Mouse (Mus musculus) heart, postnatal 25 days (tissue): ENCODE measurements around the gene 4930512M02Rik. TPM values are rescaled to one million over a fixed set of nuclear protein-coding genes. Genes with fewer than 3 reads are reported as not detected.
"Not testable (repeated sequence)": the region's sequence is repeated elsewhere in the genome, so short reads cannot be mapped to it uniquely, and the experiment has no call there.

Experiments
- DNase-seq: peaks from one replicate; pipeline ENCODE4 v3.0.0; 2022; ENCODE audit warnings: low spot score
- intact Hi-C: fragments of 180-260 bp; cut with DNase I; formaldehyde crosslinking; loops from one replicate; pipeline ENCODE4 v1.15.1; 2025
- total RNA-seq, 2 experiments: library from RNA; stranded (reverse); gene quantifications; 2 replicates each; pipeline ENCODE4 v1.2.3; 2021

The 4930512M02Rik gene
- not detected for total RNA-seq

DNA sequence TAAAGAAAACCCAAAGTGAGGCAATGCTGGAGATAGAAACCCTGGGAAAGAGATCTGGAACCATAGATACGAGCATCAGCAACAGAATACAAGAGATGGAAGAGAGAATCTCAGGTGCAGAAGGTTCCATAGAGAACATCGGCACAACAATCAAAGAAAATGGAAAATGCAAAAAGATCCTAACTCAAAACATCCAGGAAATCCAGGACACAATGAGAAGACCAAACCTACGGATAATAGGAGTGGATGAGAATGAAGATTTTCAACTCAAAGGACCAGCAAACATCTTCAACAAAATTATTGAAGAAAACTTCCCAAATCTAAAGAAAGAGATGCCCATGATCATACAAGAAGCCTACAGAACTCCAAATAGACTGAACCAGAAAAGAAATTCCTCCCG, at the start of gene 4930512M02Rik:
Gene 4930512M02Rik (minus strand): TSS at position 101 of the 400 bp plus-strand sequence.
- DNase-seq, intact Hi-C loops: not testable (repeated sequence)

DNA sequence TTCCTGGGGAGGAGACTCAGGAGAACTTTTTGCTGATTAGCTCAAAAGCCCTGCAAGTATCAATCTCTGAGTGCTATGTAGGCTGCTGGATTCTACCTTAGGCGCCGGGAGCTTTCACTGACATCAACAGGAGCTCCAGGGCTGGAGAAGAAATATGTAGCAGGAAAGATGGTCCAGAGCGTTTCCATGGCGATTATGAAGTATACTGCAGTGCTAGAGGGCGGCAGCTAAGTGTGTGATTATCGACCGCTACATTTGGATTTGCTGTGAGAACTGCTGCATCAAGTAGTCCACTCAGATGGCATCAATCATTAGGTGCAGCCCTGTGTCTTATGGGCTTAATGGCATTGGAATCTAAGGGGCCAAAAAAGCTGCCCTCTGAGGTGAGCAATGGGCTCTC, 49.5 kb upstream of the 4930512M02Rik start:
- intact Hi-C loops = no loop called here

DNA sequence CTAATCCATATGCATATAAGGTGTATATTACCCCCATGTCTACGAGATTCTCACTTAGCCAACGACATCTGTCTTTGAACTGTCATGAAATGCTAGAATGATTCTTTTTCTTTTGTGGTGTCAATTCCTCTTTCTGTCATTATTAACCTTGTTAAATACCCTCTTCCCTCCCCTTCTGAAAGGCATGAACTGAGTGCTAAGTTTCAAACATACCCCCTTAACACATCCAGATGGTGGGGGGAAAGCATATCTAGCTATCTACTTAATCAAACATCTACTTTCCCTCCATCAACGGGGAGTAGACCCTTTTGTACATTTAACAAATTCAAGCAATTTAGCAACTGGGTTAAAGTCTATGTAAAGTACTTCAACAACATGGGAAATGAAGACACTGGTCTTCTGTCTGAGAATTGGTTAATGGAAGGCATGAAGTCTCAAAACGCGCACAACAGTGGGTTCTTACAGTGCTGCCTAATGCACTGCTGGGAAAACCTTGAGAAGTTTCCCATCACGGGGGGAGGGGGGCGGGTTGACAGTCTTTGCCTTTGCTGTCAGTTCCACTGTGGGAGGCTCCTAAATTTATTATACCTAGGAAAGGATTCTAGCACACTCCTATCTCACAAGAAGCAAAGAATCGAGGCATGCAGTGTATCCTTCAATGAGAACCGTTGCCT, 48.6 kb upstream of the 4930512M02Rik start:
- intact Hi-C loops = no loop called here
- no peak for DNase-seq

More for the DNA sequence above, 49.5 kb upstream of the 4930512M02Rik start:
- no peak for DNase-seq

DNA sequence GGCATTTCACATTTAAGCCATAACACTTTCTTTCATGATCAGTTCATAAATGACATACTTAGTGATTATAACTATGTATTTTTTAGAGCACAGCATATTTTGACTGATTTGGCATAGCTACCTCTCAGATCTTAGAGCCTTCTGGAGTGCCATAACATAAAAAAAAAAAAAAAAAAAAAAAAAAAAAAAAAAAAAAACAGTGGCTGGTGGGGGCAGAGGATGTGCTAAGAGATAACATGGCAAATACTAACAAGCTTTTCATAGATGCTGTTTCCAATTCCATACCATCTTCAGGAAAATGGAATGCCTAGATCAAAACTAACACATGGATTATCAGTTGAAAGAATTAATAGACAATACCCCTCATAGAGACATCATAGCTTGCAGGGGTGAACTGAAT, 47.4 kb upstream of the 4930512M02Rik start:
- DNase-seq = no peak
- intact Hi-C loops = no loop called here

DNA sequence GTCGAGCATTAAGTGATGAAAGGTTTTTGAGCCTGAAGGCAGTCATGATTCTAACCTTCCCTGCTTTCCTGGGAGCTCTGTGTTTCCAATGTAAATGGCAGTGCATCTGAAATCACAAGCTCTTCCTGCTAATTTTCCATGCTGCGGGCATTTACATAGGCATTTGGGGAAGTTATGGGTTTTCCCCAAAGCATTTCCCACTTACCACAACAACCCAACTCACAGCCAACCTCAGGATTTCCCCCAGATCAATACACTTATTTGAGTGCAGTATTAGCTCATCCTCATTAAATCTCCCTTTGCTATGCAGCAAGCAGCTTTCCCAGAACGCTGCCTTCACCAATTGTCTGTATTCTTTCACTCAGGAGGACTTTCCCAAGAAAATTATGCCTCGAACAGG, 45.3 kb upstream of the 4930512M02Rik start:
- DNase-seq = no peak
- intact Hi-C loops = no loop called here

DNA sequence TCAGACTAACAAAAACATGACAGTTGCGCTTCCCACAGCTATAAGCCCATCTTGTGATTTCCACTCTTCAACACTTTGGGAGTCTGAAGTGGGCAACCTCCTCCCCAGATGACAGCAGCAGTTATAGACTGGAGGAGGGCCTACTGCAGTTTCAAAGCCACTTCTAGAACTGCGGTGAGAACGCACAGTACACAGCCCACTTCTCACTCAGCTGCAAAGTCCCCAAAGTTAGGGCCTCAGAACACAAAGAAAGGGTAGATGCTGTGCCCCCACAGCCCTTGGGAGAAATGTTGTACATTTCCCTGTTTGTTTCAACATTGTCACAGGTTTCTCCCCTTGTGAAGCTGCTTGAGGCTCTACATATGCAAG, 40.3 kb upstream of the 4930512M02Rik start:
- no peak for DNase-seq
- intact Hi-C loops = no loop called here

DNA sequence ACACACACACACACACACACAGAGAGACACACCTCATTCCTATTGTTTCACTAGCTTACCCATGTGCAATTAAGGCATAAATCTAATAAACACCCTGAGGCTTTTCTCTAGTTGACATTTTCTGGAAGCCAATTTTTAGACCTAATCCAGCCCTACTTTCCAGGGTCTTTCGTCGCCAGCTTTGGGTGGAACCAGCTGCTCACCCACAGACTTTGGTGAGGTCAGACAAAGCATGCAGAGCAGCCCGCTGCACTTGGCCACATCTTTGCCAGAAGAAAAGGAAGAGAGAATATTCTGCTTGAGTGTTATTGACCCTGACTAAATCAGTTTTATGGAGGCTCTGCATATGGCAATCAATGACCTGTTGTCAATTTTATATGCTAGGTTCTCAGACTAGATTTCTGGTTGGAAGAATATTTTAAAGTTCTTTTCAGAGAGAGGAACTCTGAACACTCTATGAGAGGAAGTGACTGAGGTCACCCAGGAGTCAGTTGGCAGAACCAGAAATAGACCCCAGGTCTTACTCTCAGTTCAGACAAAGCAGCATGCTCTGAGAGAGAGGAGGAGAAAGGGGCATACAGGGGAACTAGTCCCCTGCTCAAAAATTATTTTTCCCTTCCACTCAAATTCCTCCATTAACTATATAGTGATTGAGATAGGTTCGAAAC, 39.8 kb upstream of the 4930512M02Rik start:
- no peak for DNase-seq

DNA sequence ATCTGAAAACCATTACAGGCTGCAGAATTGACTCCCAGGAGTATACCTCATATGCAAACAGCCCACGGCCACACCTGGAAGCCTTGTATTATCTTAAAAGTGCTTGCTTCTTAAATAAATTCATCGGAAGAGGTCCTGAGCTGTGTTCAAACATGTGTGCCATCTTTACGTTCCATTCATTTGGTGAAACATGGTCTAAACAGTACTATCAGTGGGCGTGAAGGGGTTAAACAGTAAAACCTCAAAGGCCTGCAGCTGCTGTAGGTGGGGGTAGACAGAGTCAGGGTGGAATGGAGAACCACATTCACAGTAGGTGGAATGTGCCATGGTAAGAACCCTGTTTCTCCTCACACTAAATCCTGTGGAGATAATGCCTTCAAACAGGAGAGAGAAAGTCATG, 33.0 kb upstream of the 4930512M02Rik start:
- intact Hi-C loops = no loop called here
- DNase-seq = no peak

More for the DNA sequence above, 39.8 kb upstream of the 4930512M02Rik start:
- intact Hi-C loops = no loop called here

DNA sequence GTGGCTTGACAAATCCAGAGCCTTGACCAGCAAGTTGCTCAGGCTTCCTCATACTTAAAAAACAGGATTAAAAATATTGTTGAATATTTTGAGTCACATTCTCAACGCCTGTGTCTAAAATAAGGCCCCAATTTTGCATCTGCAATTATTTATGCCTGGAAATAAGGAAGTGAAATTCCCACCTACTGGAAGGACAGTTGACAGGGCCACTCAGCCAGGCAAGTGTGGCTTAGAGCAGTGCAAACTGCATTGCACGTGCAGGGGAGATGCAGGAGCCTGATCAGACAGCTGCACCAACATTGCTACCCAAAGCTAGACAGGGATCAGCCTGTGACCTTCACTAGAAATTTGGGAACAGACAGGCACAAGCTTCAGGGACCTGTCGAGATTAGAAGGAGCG, 31.2 kb upstream of the 4930512M02Rik start:
- DNase-seq = no peak
- intact Hi-C loops = no loop called here

DNA sequence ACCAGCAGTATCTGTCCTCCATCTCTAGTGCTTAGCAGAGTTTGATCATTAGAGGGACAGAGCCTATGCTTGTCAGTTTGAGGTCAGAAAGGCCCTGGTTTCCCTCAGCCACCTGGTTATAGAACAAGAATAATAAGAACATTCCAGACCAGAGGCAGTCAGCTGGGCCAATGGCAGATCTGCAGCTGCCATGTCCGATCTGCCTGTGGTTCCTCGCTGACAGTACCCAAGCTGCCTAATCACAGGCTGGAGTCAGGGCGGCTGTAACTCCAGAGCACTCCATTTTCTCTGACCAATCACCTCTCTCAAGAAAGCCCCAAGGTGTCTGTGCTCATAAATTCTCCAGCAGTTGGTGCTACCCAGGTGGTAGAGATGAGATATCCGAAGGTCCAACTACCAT, 30.0 kb upstream of the 4930512M02Rik start:
- intact Hi-C loops = no loop called here
- no peak for DNase-seq

DNA sequence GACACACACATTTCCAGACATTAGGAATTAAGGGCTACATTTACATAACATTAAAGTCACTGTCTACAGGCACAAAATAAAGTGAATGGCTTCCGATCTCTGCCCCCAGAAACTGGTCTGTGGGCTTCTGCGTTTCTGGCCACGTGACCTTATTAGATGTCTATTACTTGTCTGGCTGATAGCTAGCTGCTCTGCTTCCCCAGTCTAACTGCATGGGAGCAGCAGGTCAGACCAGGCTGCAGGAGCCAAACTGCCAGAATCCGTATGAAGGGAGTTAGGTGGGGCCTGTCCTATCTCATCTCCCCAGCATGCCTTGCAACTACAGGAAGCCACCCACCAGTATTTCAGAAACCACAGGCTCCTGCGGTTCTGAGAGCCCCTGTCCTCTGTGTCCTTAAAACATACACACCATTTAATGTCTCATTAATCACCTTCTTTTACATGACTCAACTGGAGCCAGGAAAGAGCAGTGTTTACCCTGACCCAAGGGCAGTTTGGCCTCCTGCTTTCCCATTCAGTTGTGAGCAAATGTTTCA, 29.4 kb upstream of the 4930512M02Rik start:
- no peak for DNase-seq
- intact Hi-C loops = no loop called here

DNA sequence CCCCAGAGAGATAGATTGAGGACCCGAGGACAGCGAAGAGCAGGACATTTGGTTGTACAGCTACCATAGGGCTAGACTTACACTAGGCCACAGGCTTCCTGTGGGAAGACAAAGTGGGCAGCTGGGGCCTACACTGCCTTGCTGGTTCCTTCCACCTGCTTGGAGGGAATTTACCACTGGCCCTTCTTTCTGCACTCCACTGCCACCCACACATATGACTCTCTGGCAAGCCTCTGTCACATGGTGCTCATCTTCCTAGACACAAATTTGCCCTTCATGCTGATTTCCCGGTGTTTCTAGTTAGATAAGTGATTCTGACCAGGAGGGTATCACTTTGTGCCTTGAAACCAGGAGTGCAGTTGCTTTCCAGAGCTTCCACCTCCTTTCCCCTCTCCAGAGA, 28.8 kb upstream of the 4930512M02Rik start:
- intact Hi-C loops = no loop called here
- no peak for DNase-seq

DNA sequence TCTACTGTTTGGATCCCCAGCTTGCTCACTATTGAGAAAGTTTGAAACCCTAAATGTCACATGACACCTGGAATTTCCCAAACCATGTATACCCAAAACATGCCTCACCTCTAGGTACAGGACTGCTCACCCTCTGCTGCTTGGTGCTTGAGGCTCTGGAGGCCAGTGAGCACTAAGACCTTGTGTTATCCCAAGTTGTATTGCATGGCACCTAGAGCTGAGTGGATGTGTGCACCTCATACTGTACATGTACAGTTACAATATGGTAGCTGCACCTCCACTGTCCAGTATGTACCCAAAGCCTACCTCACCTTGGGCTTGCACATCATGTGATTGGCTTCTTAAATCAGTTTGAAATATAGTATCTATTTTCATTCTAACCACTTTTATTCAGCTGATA, 16.7 kb upstream of the 4930512M02Rik start:
- intact Hi-C loops = no loop called here
- no peak for DNase-seq

DNA sequence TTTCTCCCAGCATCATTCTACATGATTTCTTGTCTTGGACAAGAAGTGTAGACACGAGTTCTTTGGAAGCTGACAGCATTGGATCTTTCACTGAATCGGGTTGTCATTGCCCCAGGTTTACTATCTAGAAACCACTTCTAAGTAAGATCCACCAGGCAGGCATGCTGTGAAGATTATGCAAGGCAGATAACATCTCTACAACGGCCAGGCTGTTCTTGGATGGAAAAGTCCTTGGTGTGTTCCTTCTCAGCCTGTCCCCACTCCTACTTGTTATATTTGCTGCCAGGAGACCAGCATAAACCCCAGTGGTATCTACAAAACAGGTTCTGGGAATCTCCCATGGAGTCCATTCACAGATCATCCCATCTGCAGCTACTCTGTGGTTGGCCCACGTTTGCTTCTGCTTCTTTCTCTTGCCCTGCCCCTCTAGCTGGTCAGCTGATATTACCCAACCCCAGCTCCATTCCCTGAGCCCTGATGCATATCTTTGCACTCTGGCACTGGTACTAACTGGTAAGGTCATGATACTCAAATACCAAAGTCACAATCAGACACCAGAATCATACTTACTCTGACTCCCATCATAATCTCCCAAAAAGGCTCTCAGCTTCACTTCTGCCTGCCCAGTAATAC, 3.4 kb downstream of the 4930512M02Rik start:
- no peak for DNase-seq
- intact Hi-C loops = no loop called here

DNA sequence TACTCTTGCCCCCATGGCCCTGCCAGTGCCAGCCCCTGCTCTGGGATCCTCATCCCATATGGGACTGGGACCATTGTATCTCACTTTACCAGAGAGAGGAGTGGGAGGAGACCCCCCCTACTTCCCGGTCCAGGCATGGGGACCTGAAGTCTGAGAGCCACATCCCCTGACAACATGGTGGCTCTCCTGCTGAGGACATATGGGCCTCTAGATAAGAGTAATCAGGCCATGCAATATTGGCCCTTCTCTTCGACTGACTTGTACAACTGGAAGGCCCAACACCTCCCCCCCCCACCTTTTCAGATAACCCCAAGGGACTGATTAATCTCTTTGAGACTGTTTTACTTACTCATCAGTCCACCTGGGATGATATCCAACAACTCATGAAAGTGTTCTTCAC, 18.4 kb downstream of the 4930512M02Rik start:
- intact Hi-C loops = no loop called here
- DNase-seq = no peak

DNA sequence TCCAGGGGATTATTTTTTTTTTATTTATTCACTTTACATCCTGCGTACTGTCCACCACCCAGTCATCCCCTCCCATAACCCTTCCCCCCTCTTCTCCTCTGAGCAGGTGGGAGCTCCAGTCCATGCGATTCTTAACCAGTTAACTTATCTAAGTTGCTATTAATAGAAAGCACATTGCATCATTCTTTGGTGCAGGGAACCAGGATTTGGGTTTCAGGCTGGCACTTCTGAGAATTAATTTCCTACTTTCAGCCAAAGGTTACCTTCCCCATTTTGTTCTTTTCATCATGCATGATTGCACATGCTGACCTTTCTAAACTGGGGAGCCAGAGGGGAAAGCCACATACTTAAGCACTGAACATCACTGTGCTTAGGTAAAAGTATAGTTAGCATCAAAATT, 40.3 kb downstream of the 4930512M02Rik start:
- intact Hi-C loops = no loop called here
- no peak for DNase-seq

DNA sequence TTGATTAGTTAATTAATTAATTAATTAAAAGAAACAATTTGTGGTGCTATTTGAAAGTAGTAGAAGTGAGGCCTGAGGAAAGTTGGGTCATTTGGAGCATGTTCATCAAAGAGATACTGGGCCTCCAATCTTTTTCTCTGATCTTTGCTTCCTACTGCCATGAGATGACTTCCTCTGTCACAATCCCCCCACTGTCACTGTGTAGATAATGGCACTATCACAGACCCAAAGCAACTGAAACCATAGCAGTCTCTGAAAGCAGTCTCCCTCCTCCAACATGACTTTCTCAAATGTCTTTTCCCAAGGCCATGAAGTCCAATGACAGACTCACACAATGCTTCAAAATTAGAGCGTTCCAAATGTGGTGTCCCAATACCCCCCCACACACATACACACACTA, 41.2 kb downstream of the 4930512M02Rik start:
- DNase-seq = no peak
- intact Hi-C loops = no loop called here

DNA sequence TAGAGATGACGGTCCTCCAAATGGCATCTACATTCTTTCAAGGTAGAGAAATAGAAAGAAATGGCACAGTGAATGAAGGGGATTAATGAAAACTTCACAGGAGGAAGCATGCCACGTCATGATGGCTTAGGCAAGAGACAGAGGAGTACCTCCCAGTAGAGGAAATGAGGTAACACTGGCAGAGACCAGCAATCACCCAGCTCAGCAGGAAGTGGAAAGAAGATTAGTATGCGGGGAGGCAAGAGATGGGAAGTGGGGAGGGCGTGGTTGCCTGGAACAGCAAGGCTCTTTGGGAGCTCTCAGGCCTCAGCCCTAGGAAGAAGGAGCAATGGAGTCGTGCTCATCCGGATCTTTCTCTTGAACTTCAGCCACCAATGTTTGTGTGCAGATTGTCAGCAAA, 53.9 kb downstream of the 4930512M02Rik start:
- DNase-seq = no peak
- intact Hi-C loops = no loop called here

DNA sequence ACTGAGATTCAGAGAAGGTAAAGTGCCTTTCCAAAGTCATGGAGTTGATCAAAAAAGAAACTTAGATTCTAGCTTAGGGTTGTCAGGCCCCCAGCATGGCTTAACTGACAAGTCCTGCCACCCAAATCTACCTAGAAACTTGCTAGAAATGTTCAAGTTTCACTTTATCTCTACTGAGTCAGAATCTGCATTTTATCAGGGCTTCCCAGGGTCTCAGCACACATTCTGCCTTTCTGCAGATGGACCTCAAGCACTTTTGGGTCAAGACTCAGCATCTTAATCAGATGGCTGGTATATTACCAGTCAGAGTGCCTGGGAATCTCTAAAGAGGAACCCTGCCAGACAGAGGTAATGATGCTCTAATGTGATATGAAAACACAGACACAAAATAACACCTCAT, 56.9 kb downstream of the 4930512M02Rik start:
- intact Hi-C loops = no loop called here
- no peak for DNase-seq

DNA sequence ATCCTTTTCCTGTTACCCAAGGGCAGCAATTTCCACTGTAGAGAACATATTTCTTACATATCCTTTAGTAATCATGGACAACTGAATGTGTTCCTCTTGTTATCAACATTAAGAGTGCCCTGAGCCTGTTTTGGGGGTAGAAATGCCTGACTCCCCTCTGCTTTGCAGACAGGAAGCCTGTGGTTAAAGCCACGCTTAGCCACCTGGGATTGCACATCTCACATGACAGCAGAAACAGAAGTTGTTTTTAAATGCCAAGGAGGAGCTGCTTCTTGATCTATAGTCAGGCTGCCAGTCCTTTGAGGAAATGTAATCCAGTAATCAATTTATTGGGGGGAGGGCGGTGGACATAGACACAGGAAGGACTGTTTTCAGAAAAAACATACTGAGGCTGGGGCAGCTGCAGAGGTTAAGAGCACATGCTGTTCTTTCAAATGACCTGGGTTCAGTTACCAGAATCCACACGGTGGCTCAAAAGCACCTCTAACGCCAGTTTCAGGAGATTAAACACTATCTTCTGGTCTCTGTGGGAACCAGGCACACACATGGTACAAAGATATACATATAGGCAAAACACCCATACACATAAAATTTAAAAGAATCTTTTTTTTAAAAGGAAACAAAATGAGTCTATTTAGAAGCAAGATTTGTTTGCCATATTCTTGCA, 58.0 kb downstream of the 4930512M02Rik start:
- DNase-seq = no peak

DNA sequence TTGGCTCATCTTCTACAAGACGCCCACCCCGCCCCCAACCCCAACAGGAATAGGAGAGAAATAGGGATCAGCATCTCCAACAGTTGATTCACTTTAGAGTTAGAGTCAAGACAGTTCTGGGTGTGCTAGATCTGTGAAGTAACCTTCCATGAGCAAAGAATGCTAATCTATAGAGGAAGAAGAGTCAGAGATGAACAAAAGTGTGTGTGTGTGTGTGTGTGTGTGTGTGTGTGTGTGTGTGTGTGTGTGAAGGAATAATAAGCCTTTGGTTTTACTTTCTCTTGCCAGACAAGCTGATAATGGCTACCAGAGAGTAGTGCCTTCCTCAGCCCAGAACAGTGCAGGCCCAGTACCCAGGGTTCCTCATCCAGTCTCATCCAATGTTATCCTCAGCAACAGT, 59.6 kb downstream of the 4930512M02Rik start:
- no peak for DNase-seq
- intact Hi-C loops = no loop called here

More for the DNA sequence above, 58.0 kb downstream of the 4930512M02Rik start:
- intact Hi-C loops = no loop called here
